Mouse (Mus musculus) c-Kit-positive CD71-positive TER-119-negative erythroid progenitor cells, embryonic 14.5 days (primary cell): Measurements from ENCODE around the gene Csf2rb.
"Not testable (repeated sequence)": the region's sequence is repeated elsewhere in the genome, so short reads cannot be mapped to it uniquely, and the experiment has no call there.

Experiments
- DNase-seq: peaks from one replicate; pipeline ENCODE4 v3.0.0-alpha.2; 2013; ENCODE audit warnings: low read depth

The Csf2rb gene

GRCm38 (mm10) chr15:78327753-78328341 is 2.3 kb downstream of the Csf2rb start:
- DNase-seq = not testable (repeated sequence)

GRCm38 (mm10) chr15:78328520-78329097 is 3.1 kb downstream of the Csf2rb start:
- DNase-seq = no peak

- not testable (repeated sequence) for DNase-seq
Measured at GRCm38 (mm10) chr15:78329972-78330371, 4.4 kb downstream of the Csf2rb start.

DNA sequence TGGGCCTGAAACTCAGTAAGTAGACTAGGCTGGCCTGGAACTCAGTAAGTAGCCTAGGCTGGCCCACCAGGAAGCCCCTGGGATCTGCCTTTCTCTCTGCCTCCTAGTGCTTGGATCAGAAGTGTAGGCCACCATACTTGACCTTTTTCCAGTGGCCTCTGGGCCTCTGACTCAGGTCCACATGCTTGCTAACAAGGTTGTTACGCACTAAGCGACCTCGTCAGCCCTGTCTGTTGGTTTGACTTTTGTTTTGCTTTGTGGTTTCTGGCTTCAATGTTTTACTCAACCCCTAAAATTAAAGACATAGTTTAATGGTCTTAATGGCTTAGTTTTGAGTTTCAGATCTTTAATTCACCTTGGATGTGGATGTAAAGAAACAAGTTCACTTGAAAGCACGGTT is 5.2 kb downstream of the Csf2rb start:
- DNase-seq = no peak

DNA sequence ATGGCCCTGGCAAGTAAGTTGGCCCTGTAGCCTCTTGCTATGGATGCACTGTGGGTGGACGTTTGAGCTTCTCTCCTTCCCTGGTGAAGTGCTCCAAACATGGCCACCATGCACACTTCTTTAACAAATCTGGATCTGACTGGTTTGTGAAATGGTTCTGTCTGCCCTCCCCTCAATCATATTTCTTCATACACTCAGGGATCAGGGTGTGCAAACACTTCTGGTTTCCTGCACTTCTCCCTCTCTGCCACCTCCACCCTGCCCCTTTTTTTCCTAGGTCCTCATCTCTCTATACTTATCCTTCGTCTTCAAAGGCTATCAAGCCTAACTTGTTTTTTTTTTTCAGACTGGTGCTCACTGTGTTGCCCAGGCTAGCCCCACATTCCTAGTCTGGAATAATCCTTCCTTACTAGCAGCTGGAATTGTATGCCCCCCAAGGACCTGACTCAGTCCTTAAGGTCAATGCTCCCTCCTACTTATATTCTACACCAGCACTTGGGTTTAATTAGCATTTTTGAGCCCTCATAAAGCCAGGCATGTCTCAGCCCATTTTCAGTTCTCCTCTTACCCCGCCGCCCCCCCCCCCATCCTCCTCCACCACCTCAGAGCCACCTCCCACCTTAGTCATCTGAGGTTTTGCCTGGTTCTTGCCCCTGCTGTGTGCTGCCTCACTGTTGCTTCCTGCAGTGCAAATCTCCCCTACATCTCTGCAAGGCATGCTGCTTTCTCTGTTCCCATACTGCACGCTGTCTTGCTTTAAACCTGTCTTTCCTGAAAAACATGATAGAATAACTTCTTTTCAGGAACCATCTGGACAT is 6.2 kb downstream of the Csf2rb start:
- no peak for DNase-seq

DNA sequence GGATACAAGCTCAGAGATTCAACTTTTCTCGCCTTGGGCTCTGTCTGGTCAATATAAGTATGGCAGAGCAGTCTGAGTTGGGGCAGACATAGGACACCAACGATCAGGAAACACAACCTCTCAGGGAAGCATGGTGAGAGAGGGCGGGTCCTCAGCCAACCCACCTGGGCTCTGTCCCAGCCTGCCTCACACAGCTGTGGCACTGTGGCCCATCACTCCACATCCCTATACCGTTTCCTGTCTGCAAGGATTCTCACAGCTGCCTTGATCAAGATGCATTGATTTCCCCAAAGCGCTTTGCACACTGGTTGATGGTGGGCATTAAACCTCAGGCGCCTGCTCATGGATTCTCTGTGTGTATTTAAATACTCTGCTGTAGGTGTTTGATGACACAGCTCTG is 7.4 kb downstream of the Csf2rb start:
- no peak for DNase-seq

GRCm38 (mm10) chr15:78334380-78334779 is 8.8 kb downstream of the Csf2rb start:
- DNase-seq = no peak

DNA sequence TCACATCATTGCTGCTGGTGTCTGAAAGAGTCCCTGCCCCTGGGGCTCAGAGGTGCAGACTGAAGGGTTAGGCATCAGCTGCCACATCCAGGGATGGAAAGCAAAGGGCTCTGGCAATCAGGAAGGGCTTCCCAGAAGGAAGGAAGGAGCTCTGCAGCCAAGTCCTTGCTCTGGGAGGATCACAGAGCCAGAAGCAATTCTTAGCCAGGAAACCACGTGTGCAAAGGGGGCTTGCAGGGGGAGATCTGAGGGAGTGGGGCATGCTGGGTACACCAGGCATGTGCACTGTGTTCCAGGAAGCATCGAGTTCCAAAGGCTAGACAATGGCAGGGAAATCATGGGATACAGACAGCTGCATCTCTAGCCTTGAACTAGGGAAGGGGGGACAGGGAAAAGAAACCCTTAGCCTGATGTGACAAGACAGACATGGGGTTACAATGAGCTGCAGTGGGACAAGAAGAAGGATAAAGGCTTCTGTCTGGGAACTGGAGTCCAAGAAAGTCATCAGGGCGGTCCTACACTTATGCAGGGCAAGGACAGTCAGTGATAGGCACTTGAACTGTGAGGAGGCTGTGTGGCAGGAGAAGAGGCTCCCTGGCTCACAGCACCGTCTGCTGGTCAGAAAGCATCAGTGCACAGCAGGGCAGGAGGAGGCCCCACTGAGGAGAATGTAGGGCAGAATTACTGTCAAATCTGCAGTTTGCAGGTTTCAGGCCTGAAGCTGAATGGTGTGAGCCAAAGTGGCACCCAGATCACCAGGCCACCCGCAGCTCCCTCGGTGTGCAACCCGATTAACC is 14.3 kb downstream of the Csf2rb start:
- DNase-seq = not testable (repeated sequence)

- not testable (repeated sequence) for DNase-seq
Measured at GRCm38 (mm10) chr15:78340919-78341318, 15.4 kb downstream of the Csf2rb start.

GRCm38 (mm10) chr15:78343683-78344082 is 18.1 kb downstream of the Csf2rb start:
- DNase-seq = no peak

GRCm38 (mm10) chr15:78344567-78344966 is 19.0 kb downstream of the Csf2rb start:
- DNase-seq = no peak

DNA sequence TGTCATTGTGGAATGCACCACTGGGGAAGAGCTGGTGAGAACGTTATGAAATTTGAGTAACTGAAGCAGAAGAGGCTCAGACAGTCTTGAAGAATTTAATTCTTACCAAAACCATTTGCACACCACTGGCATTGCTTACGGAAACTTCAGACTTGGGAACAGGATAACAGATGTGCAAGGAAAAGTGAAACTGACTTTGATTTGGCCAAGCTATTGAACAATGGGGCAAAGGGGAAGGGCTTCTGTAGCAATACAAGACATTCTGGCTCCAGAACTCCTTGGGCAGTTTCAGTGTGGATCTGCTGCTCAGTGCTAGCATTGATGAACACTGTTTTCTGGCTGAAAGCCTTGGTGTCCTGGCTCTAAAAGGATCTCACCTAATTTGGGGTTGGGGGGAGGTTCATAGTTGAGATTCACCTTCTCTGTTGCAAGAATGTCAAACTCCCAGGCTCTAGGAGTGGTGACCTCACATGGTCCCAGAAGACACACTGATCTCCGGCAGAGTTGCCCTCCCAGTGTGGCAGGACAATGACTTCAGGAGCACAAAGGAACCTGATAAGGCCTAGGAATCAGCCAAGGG is 26.1 kb downstream of the Csf2rb start:
- no peak for DNase-seq

- peak; percentile 4 for DNase-seq
Measured at GRCm38 (mm10) chr15:78354958-78355357, 29.4 kb downstream of the Csf2rb start.

- DNase-seq = no peak
Measured at GRCm38 (mm10) chr15:78355548-78355947, 30.0 kb downstream of the Csf2rb start.

DNA sequence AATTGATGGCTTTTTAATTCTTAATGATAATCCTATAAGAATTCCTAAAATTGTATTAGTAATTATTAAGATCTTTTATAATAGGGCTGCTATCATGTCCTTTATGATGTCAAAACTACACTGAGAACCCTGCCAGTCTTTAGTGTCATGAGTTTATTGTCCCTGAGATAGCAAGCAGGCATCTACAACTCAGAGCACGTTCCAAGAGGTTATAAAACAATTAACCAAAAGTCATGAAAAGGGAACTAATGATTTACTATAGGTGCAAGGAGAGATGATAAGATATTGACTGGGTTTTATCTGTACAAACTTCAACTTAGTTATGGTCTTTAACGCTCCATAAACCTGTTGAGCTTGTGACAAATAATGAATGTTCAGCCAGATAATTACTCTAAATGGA is 40.4 kb downstream of the Csf2rb start:
- no peak for DNase-seq

DNA sequence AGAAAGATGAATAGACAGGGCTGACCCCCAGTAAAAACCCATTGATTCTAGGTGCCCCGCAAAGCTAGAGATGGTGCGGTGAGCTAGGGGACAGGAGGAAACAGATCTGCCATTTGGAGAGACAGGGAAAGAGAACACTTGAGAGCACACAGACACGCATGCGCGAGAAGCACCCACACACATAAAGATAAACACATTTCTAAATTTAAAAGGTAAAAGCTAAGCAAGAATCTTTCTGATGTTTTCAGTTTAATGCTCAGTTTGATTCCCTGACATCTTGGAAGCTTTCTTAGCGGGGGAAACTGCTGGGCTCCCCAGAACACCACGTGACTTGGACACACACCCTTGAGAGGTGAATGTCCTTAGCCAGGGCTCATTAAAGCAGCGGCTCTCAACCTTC is 41.3 kb downstream of the Csf2rb start:
- DNase-seq = no peak

DNA sequence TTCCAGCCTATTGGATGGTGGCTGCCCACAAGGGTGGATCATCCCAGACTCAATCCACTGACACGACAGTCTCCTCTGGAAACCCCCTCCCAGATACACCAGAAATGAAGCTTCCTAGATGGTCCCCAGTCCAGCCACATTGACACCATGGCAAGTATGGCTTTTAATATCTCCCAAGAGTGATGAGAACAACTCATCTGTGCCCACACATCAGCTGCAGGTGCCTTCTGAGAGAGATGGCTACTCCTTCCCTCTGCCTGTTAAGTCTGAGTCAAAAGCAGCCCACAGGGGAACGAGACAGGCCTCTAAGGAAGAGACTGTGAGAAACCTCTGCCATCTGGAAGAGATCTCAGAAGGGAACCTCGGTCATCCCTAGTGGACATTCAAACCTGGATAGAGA is 42.3 kb downstream of the Csf2rb start:
- no peak for DNase-seq

- DNase-seq = peak; percentile 16
Measured at GRCm38 (mm10) chr15:78368926-78369346, 43.4 kb downstream of the Csf2rb start.

DNA sequence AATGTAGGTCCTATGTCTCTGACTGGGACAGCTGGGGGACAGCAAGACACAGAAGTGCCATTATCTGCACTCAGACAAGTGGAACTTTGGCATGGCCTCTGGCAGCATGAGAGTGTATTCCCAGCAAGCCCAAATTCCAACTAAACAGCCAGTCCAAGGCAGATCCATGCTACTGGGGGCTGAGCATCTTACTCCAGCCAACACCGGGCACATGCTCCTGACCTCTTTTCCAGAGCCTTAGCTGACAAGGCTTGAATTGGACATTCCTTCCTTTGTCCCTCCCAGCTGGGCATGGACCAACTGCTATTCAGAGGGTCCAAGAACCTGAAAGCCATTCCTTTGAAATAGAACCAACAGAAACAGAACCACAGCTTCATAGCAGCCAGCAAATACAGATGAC is 44.1 kb downstream of the Csf2rb start:
- no peak for DNase-seq

GRCm38 (mm10) chr15:78372796-78373195 is 47.2 kb downstream of the Csf2rb start:
- DNase-seq = no peak

GRCm38 (mm10) chr15:78374204-78374603 is 48.7 kb downstream of the Csf2rb start:
- DNase-seq = no peak

DNA sequence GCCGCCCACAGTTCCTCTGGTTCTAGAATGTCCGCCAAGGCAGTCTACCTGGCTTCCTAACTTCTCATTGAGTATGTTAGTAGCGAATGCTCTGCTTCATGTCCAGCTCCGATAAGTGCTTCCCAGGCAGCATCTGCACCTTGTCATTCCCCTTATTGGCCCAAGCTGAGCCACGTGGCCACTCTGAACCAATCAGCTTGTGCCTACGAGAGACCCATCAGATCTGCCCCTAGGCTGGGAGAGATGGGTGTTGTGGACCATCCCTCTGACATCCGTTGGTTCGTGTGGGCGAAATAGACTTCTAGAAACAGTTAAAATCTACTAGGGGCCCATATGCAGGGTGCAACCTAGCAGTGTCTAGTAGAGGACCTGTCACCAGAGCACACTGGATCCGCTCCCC is 52.3 kb downstream of the Csf2rb start:
- no peak for DNase-seq
